Mouse (Mus musculus) right cerebral cortex, postnatal 4 days (tissue): ENCODE measurements around the gene Hs1bp3.

Source experiments
- DNase-seq: peaks from one replicate; pipeline ENCODE4 v3.0.0-alpha.2; 2022

The Hs1bp3 gene

GRCm38 (mm10) chr12:8366688-8367087 lies 53.5 kb downstream of the Hs1bp3 start:
- DNase-seq: no peak

DNA sequence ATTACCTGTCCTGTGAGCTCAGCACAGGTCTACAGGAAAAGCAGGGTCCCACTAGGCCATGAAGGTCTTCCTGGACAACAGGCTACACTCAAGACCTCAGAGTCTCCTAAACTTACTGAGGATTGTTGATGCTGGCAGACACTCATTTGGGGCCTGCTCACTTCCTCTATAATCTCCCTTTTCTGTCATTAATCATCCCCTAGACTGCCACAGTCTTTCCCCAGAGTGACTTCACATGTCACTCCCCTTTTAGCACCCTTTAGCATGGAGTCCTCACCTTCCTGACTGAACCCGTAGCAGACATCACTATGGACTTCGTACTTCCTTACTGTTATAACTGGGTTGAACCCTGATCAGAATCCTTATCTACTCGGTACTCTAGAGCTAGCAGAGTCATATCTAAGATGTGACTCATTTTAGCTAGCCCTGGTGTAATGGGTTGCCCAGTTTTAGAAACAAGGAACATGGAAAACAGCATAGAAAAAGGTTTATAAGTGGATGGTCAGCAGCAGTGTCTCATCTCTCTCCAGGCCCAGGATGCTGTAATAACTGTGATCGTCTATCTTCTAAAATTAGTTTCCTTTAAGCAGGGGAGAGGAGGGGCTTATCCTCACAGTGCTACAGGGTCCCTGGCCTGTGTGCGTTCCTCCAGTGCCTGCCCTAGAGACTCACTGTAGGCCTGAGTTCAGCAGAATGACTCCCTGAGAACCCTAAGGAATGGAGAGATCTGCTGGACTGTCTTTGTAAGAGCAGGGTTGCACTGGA lies 58.7 kb downstream of the Hs1bp3 start:
- no peak for DNase-seq

- no peak for DNase-seq
Measured at GRCm38 (mm10) chr12:8372511-8373180, 59.4 kb downstream of the Hs1bp3 start.

DNA sequence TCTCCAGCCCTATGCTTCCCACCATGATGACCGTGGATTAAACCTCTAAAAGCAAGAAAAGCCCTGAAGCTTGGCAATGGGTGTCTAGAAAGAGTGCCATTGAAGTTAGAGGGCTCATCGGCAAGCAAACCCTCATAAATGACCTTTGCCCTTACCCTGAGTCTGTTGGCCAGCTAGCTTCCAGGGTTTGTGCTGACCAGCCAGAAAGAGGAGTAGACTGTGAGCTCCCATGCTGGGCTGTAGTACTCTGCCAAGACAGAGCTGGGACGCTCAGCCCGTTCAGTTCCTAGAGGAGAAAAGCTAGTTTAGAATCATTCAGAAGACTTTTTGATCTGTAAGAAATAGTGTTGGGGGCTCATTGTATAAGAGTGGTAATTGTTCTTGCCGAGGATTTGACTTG lies 60.5 kb downstream of the Hs1bp3 start:
- DNase-seq: no peak

DNA sequence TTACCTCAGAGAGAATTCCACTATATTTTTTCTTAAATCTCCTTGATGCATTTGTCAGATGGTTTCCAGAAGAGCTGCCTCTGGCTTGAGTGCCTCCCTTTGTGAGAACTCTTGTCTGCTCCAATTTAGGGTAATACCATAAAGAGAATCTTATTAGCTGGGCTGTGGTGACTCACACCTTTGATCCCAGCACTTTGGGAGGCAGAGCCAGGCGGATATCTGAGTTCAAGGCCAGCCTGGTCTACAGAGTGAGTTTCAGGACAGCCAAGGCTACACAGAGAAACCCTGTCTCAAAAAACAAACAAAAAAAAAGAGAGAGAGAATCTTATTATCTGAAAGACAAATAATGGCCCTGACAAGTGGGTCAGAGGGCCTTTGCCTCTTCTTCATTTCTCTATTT lies 63.9 kb downstream of the Hs1bp3 start:
- DNase-seq: no peak

- no peak for DNase-seq
Measured at GRCm38 (mm10) chr12:8377955-8378620, 64.9 kb downstream of the Hs1bp3 start.

DNA sequence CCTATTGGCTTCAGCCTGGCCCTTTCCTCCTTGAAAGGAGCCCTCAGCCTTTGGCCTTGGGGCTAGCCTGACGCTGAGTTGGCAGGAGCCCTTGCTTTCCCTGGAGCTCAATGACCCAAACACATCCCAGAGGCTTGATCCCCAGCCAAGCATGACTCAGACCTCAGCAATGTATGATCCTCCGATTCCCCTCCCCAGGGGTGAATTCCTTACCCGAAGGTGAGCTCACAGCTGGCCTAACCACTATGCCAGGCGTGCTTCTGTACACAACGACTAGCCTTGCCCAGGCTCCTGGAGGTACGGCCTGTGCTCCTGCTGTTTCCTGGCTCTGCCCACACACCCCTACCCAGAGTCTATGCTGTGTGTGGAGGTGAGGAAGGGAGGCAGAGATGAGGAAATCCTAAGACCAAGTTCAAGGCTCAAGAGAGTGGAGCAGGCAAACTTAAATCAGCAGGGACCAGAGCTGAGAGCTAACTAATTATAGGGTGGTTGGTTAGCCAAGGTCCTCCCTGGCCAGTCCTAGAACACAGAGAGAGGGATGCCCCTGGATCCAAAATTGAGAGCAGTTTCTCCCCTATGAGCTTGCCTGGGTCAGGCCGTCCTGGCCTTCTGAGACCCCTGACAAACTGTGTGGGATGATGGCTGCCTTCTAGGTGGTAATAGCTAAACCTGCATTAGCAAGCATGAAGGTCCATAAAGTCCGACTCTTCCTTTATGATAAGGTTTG lies 66.7 kb downstream of the Hs1bp3 start:
- DNase-seq: no peak

GRCm38 (mm10) chr12:8380944-8381343 lies 67.7 kb downstream of the Hs1bp3 start:
- DNase-seq: no peak

GRCm38 (mm10) chr12:8381940-8382339 lies 68.7 kb downstream of the Hs1bp3 start:
- no peak for DNase-seq

GRCm38 (mm10) chr12:8383822-8384221 lies 70.6 kb downstream of the Hs1bp3 start:
- DNase-seq: no peak

DNA sequence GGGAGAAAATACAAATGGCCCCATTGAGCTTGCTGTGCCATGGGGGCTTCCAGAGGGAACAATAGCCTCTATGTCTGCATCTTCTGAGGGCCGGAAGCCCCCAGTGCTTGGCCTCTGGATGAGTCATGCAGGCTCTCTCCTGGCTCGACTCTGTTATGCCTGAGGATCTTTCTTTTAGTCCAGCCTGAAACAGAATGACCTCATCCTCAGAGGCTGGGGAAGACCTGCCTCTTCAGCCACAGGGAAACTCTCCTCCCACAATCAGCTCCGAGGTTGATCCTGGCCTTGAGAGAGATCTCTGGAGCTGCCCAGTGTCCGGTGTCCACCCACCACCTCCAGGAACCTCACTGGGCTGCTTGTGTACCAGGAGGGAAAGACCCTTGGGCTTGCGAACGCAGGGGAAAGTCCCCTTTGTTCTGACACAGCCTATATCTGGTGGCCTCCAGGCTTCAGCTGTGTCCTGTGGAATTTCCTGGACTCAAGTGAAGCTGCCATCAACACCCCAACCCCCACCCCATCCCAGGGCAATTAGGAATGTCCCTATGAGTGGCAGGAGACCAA lies 73.3 kb downstream of the Hs1bp3 start:
- no peak for DNase-seq

- no peak for DNase-seq
Measured at GRCm38 (mm10) chr12:8387281-8387680, 74.0 kb downstream of the Hs1bp3 start.

GRCm38 (mm10) chr12:8388529-8389414 lies 75.5 kb downstream of the Hs1bp3 start:
- no peak for DNase-seq

DNA sequence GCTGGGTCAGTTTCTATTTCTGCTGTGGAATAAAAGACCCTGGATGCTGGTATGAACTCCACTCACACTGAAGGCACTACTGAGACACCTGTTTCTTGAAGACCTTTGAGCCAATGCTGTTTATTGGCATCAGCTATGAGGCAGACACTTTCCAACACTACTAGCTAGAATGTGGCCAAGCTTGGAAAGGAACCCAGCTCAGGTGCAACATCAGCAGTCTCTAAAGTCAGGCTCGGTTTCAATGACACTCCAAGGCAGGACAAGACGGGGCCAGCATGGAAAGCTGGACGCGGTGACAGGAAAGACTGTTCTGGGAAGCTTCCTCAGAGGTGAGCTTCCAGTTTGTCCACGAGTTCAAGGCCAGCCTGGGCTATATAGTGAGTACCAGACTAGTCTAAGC lies 80.0 kb downstream of the Hs1bp3 start:
- DNase-seq: no peak
